Mouse (Mus musculus): ENCODE results near the gene Nectin2. TPM values are rescaled to one million over a fixed set of nuclear protein-coding genes. Genes with fewer than 3 reads are reported as not detected.
"Not testable (repeated sequence)": the region's sequence is repeated elsewhere in the genome, so short reads cannot be mapped to it uniquely, and the experiment has no call there.

The Nectin2 gene
- 82.2 and 83.8 TPM in 2 replicates for polyA plus RNA-seq (2015; fragmentation: Nextera tagmentation; extraction: Ambion mirVana)

- Histone ChIP-seq H3K9me3 (ENCODE audit: control insufficient read depth, low read length) (no peaks in the 10 kb centered on the region), H3K4me1 (replicated peaks; ENCODE audit: control insufficient read depth, insufficient read depth) (peaks cover 9% of the 10 kb centered on the region; the same call in 1 of the 2 replicates), H3K4me3 (ENCODE audit: low read depth, low read length) (peak within 1 kb of the TSS; percentile 93), H3K27me3 (ENCODE audit: control insufficient read depth, insufficient read depth, low read length) (no peaks in the 10 kb centered on the region), H3K4me2 (replicated peaks; ENCODE audit: low read depth) (peak within 1 kb of the TSS; percentile 85), H3K9ac (ENCODE audit: low read length) (peak within 1 kb of the TSS; percentile 96), H3K27ac (replicated peaks) (peak within 1 kb of the TSS; percentile 96), H3K36me3 (ENCODE audit: control insufficient read depth, insufficient read depth, low read length) (no peaks in the 10 kb centered on the region)
- TF ChIP-seq CTCF (IDR thresholded peaks at IDR 0.05; ENCODE audit: low read depth) (peak; percentile 94), EP300 (optimal IDR thresholded peaks at IDR 0.05) (no peak)
- peak; percentile 64 for ATAC-seq (ENCODE audit: low FRiP score, low TSS enrichment)
- 11% methylated on average over 19 of the region's 19 CpGs for WGBS
- DNase-seq (ENCODE audit: low spot score), result peak; percentile 94
Measured at GRCm38 (mm10) chr7:19750217-19751069, at the start of gene Nectin2. Gene Nectin2, minus strand, starts transcription at chr7:19750483.

- H3K4me3 ChIP-seq (ENCODE audit: low read depth, low read length), result peak within 1 kb of the TSS; percentile 50
- peak within 1 kb of the TSS; percentile 79 for H3K9ac ChIP-seq (ENCODE audit: low read length)
- peak within 1 kb of the TSS; percentile 94 for H3K27ac ChIP-seq (replicated peaks)
- no peaks in the 10 kb centered on the region for H3K27me3 ChIP-seq (ENCODE audit: control insufficient read depth, insufficient read depth, low read length)
- H3K36me3 ChIP-seq (ENCODE audit: control insufficient read depth, insufficient read depth, low read length), result no peaks in the 10 kb centered on the region
- H3K9me3 ChIP-seq (ENCODE audit: control insufficient read depth, low read length), result no peaks in the 10 kb centered on the region
- peak within 1 kb of the TSS; percentile 62 for H3K4me2 ChIP-seq (replicated peaks; ENCODE audit: low read depth)
- peak; percentile 96 for DNase-seq (ENCODE audit: low spot score)
- ATAC-seq (ENCODE audit: low FRiP score, low TSS enrichment), result peak; percentile 93
- no peaks in the 10 kb centered on the region for H3K4me1 ChIP-seq (replicated peaks; ENCODE audit: control insufficient read depth, insufficient read depth)
- 3% methylated on average over 32 of the region's 32 CpGs for WGBS
- TF ChIP-seq EP300 (optimal IDR thresholded peaks at IDR 0.05) (peak; percentile 14), CTCF (IDR thresholded peaks at IDR 0.05; ENCODE audit: low read depth) (peak; percentile 88)
Measured at GRCm38 (mm10) chr7:19796697-19797588, 46.7 kb upstream of the Nectin2 start, which contains the start of gene Cblc. Gene Cblc, minus strand, starts transcription at chr7:19796809.

GRCm38 (mm10) chr7:19796254-19796653 is 46.0 kb upstream of the Nectin2 start:
- Histone ChIP-seq H3K9ac (ENCODE audit: low read length) (peak overlapping the region; percentile 79), H3K4me2 (replicated peaks; ENCODE audit: low read depth) (peak overlapping the region; percentile 62), H3K4me3 (ENCODE audit: low read depth, low read length) (peak overlapping the region; percentile 50), H3K4me1 (replicated peaks; ENCODE audit: control insufficient read depth, insufficient read depth) (no peaks in the 10 kb centered on the region), H3K9me3 (ENCODE audit: control insufficient read depth, low read length) (no peaks in the 10 kb centered on the region), H3K27ac (replicated peaks) (peak overlapping the region; percentile 94), H3K36me3 (ENCODE audit: control insufficient read depth, insufficient read depth, low read length) (no peaks in the 10 kb centered on the region), H3K27me3 (ENCODE audit: control insufficient read depth, insufficient read depth, low read length) (no peaks in the 10 kb centered on the region)
- TF ChIP-seq EP300 (optimal IDR thresholded peaks at IDR 0.05), result no peak
- no peak for TF ChIP-seq CTCF (IDR thresholded peaks at IDR 0.05; ENCODE audit: low read depth)
- ATAC-seq (ENCODE audit: low FRiP score, low TSS enrichment) (0 out of 2 replicates have a peak, but pooled peaks have one; percentile 1), DNase-seq (ENCODE audit: low spot score) (no peak)
- 15% methylated on average over 18 of the region's 18 CpGs for WGBS

GRCm38 (mm10) chr7:19795236-19795635 is 45.0 kb upstream of the Nectin2 start:
- H3K36me3 ChIP-seq (ENCODE audit: control insufficient read depth, insufficient read depth, low read length), result no peaks in the 10 kb centered on the region

GRCm38 (mm10) chr7:19792701-19793630 is 42.7 kb upstream of the Nectin2 start:
- no peak overlapping the region for H3K4me3 ChIP-seq (ENCODE audit: low read depth, low read length)
- ATAC-seq (ENCODE audit: low FRiP score, low TSS enrichment) (peak; percentile 15), DNase-seq (ENCODE audit: low spot score) (peak; percentile 64)
- H3K9me3 ChIP-seq (ENCODE audit: control insufficient read depth, low read length), result no peaks in the 10 kb centered on the region
- no peaks in the 10 kb centered on the region for H3K27me3 ChIP-seq (ENCODE audit: control insufficient read depth, insufficient read depth, low read length)
- no peak overlapping the region for H3K9ac ChIP-seq (ENCODE audit: low read length)
- no peaks in the 10 kb centered on the region for H3K36me3 ChIP-seq (ENCODE audit: control insufficient read depth, insufficient read depth, low read length)
- TF ChIP-seq CTCF (IDR thresholded peaks at IDR 0.05; ENCODE audit: low read depth), result no peak
- no peak for TF ChIP-seq EP300 (optimal IDR thresholded peaks at IDR 0.05)
- 0 out of 2 replicates have a peak overlapping the region, but pooled peaks have one; percentile 45 for H3K27ac ChIP-seq (replicated peaks)
- WGBS, result 67% methylated on average over 19 of the region's 19 CpGs
- no peak overlapping the region for H3K4me2 ChIP-seq (replicated peaks; ENCODE audit: low read depth)
- no peaks in the 10 kb centered on the region; the same call in 1 of the 2 replicates for H3K4me1 ChIP-seq (replicated peaks; ENCODE audit: control insufficient read depth, insufficient read depth)

More at GRCm38 (mm10) chr7:19795236-19795635, 45.0 kb upstream of the Nectin2 start:
- TF ChIP-seq EP300 (optimal IDR thresholded peaks at IDR 0.05) (no peak), CTCF (IDR thresholded peaks at IDR 0.05; ENCODE audit: low read depth) (no peak)
- no peaks in the 10 kb centered on the region for H3K27me3 ChIP-seq (ENCODE audit: control insufficient read depth, insufficient read depth, low read length)
- H3K9ac ChIP-seq (ENCODE audit: low read length), result no peak overlapping the region
- ATAC-seq (ENCODE audit: low FRiP score, low TSS enrichment) (no peak), DNase-seq (ENCODE audit: low spot score) (no peak)
- H3K4me1 ChIP-seq (replicated peaks; ENCODE audit: control insufficient read depth, insufficient read depth), result no peaks in the 10 kb centered on the region
- H3K4me3 ChIP-seq (ENCODE audit: low read depth, low read length), result no peak overlapping the region
- 63% methylated on average over 2 of the region's 2 CpGs for WGBS
- no peak overlapping the region for H3K27ac ChIP-seq (replicated peaks)
- 0 out of 2 replicates have a peak overlapping the region, but pooled peaks have one; percentile 14 for H3K4me2 ChIP-seq (replicated peaks; ENCODE audit: low read depth)
- no peaks in the 10 kb centered on the region for H3K9me3 ChIP-seq (ENCODE audit: control insufficient read depth, low read length)

GRCm38 (mm10) chr7:19791504-19791903 is 41.2 kb upstream of the Nectin2 start:
- not testable (repeated sequence) for H3K4me3 ChIP-seq (ENCODE audit: low read depth, low read length)

More at GRCm38 (mm10) chr7:19791504-19791903, 41.2 kb upstream of the Nectin2 start:
- 81% methylated on average over 2 of the region's 2 CpGs for WGBS
- not testable (repeated sequence) for H3K4me1 ChIP-seq (replicated peaks; ENCODE audit: control insufficient read depth, insufficient read depth); H3K27ac ChIP-seq (replicated peaks); H3K9me3 ChIP-seq (ENCODE audit: control insufficient read depth, low read length); H3K27me3 ChIP-seq (ENCODE audit: control insufficient read depth, insufficient read depth, low read length); H3K36me3 ChIP-seq (ENCODE audit: control insufficient read depth, insufficient read depth, low read length); H3K9ac ChIP-seq (ENCODE audit: low read length); DNase-seq (ENCODE audit: low spot score); ATAC-seq (ENCODE audit: low FRiP score, low TSS enrichment); H3K4me2 ChIP-seq (replicated peaks; ENCODE audit: low read depth)
